Mouse (Mus musculus) bone marrow macrophage, adult 2 months (primary cell): Measurements from ENCODE around the gene Hdac7.

Source experiments
- CTCF ChIP-seq: IDR thresholded peaks from 2 replicates; pipeline ENCODE4 v1.5.1; 2012; ENCODE audit warnings: low read depth, mild to moderate bottlenecking, low read length, moderate library complexity
- POLR2A ChIP-seq: IDR thresholded peaks from 2 replicates; pipeline ENCODE4 v1.6.1; 2012; ENCODE audit warnings: mild to moderate bottlenecking, low read depth, low read length, borderline replicate concordance

GRCm38 (mm10) chr15:97837491-97838061 is 6.7 kb downstream of the Hdac7 start:
- no peak for TF ChIP-seq POLR2A
- no peak for TF ChIP-seq CTCF
